Mouse (Mus musculus): ENCODE data around the gene Rab5c. TPM values are rescaled to one million over a fixed set of nuclear protein-coding genes. Genes with fewer than 3 reads are reported as not detected.

Gene Rab5c
- polyA plus RNA-seq, 1 experiment from 2014 or later = 47.1 TPM

GRCm38 (mm10) chr11:100716649-100717048 lies 21.4 kb downstream of the Rab5c start:
- Histone ChIP-seq H3K9me3 (ENCODE audit: low read length) (no peaks in the 10 kb centered on the region), H3K4me3 (ENCODE audit: low read length) (no peak overlapping the region), H3K4me1 (ENCODE audit: insufficient read depth, low read length) (peaks cover 29% of the 10 kb centered on the region), H3K27ac (ENCODE audit: low read length) (no peak overlapping the region), H3K27me3 (ENCODE audit: insufficient read depth, low read length) (no peaks in the 10 kb centered on the region), H3K9ac (replicated peaks; ENCODE audit: low read length) (no peak overlapping the region), H3K36me3 (ENCODE audit: insufficient read depth, low read length) (peaks cover 45% of the 10 kb centered on the region), H3K4me2 (replicated peaks; ENCODE audit: low read depth, low read length) (no peak overlapping the region)
- ATAC-seq (ENCODE audit: low FRiP score, low TSS enrichment) = no peak
- 90% methylated on average over 3 of the region's 3 CpGs for WGBS

GRCm38 (mm10) chr11:100714948-100715347 lies 23.1 kb downstream of the Rab5c start:
- no peak for ATAC-seq (ENCODE audit: low FRiP score, low TSS enrichment)
- H3K27me3 ChIP-seq (ENCODE audit: insufficient read depth, low read length) = no peaks in the 10 kb centered on the region
- no peaks in the 10 kb centered on the region for H3K9me3 ChIP-seq (ENCODE audit: low read length)
- no peak overlapping the region for H3K27ac ChIP-seq (ENCODE audit: low read length)
- H3K4me2 ChIP-seq (replicated peaks; ENCODE audit: low read depth, low read length) = no peak overlapping the region
- H3K9ac ChIP-seq (replicated peaks; ENCODE audit: low read length) = no peak overlapping the region
- peaks cover 31% of the 10 kb centered on the region for H3K4me1 ChIP-seq (ENCODE audit: insufficient read depth, low read length)
- H3K36me3 ChIP-seq (ENCODE audit: insufficient read depth, low read length) = peaks cover 45% of the 10 kb centered on the region
- WGBS = 89% methylated on average over 6 of the region's 6 CpGs
- no peak overlapping the region for H3K4me3 ChIP-seq (ENCODE audit: low read length)

GRCm38 (mm10) chr11:100714534-100714915 lies 23.5 kb downstream of the Rab5c start:
- peak; percentile 13; the same call in 1 of the 2 replicates for ATAC-seq (ENCODE audit: low FRiP score, low TSS enrichment)
- WGBS = 50% methylated on average over 6 of the region's 6 CpGs
- peak overlapping the region; percentile 58 for H3K9ac ChIP-seq (replicated peaks; ENCODE audit: low read length)

GRCm38 (mm10) chr11:100713735-100714533 lies 24.1 kb downstream of the Rab5c start, which contains the start of gene Hspb9:
Gene Hspb9 (plus strand): TSS chr11:100713850.
- ATAC-seq (ENCODE audit: low FRiP score, low TSS enrichment) = peak; percentile 8; the same call in 1 of the 2 replicates
- Histone ChIP-seq H3K4me2 (replicated peaks; ENCODE audit: low read depth, low read length) (peak within 1 kb of the TSS; percentile 55), H3K9me3 (ENCODE audit: low read length) (no peaks in the 10 kb centered on the region), H3K4me3 (ENCODE audit: low read length) (peak within 1 kb of the TSS; percentile 31), H3K9ac (replicated peaks; ENCODE audit: low read length) (peak within 1 kb of the TSS; percentile 58), H3K36me3 (ENCODE audit: insufficient read depth, low read length) (peaks cover 42% of the 10 kb centered on the region), H3K4me1 (ENCODE audit: insufficient read depth, low read length) (peaks cover 29% of the 10 kb centered on the region), H3K27ac (ENCODE audit: low read length) (peak within 1 kb of the TSS; percentile 48), H3K27me3 (ENCODE audit: insufficient read depth, low read length) (no peaks in the 10 kb centered on the region)
- 5% methylated on average over 38 of the region's 38 CpGs for WGBS

More at GRCm38 (mm10) chr11:100714534-100714915, 23.5 kb downstream of the Rab5c start:
- no peaks in the 10 kb centered on the region for H3K27me3 ChIP-seq (ENCODE audit: insufficient read depth, low read length)
- no peaks in the 10 kb centered on the region for H3K9me3 ChIP-seq (ENCODE audit: low read length)
- H3K4me3 ChIP-seq (ENCODE audit: low read length) = peak overlapping the region; percentile 31
- peaks cover 29% of the 10 kb centered on the region for H3K4me1 ChIP-seq (ENCODE audit: insufficient read depth, low read length)
- H3K36me3 ChIP-seq (ENCODE audit: insufficient read depth, low read length) = peaks cover 41% of the 10 kb centered on the region
- peak overlapping the region; percentile 55 for H3K4me2 ChIP-seq (replicated peaks; ENCODE audit: low read depth, low read length)
- no peak overlapping the region for H3K27ac ChIP-seq (ENCODE audit: low read length)

GRCm38 (mm10) chr11:100713174-100713573 lies 24.8 kb downstream of the Rab5c start:
- H3K4me3 ChIP-seq (ENCODE audit: low read length) = peak overlapping the region; percentile 31; the same call in 1 of the 2 replicates
- H3K36me3 ChIP-seq (ENCODE audit: insufficient read depth, low read length) = peaks cover 43% of the 10 kb centered on the region
- no peak for ATAC-seq (ENCODE audit: low FRiP score, low TSS enrichment)
- peak overlapping the region; percentile 58; the same call in 1 of the 2 replicates for H3K9ac ChIP-seq (replicated peaks; ENCODE audit: low read length)
- no peaks in the 10 kb centered on the region for H3K27me3 ChIP-seq (ENCODE audit: insufficient read depth, low read length)
- H3K4me1 ChIP-seq (ENCODE audit: insufficient read depth, low read length) = peaks cover 29% of the 10 kb centered on the region
- peak overlapping the region; percentile 55 for H3K4me2 ChIP-seq (replicated peaks; ENCODE audit: low read depth, low read length)
- 67% methylated on average over 4 of the region's 4 CpGs for WGBS
- no peaks in the 10 kb centered on the region for H3K9me3 ChIP-seq (ENCODE audit: low read length)
- peak overlapping the region; percentile 48 for H3K27ac ChIP-seq (ENCODE audit: low read length)

GRCm38 (mm10) chr11:100711783-100712615 lies 26.0 kb downstream of the Rab5c start, which contains the start of gene Kat2a:
Gene Kat2a (minus strand): TSS chr11:100712465.
- peak within 1 kb of the TSS; percentile 97 for H3K9ac ChIP-seq (replicated peaks; ENCODE audit: low read length)
- ATAC-seq (ENCODE audit: low FRiP score, low TSS enrichment) = peak; percentile 90
- peaks cover 29% of the 10 kb centered on the region for H3K4me1 ChIP-seq (ENCODE audit: insufficient read depth, low read length)
- H3K4me2 ChIP-seq (replicated peaks; ENCODE audit: low read depth, low read length) = peak within 1 kb of the TSS; percentile 55
- peak within 1 kb of the TSS; percentile 94 for H3K4me3 ChIP-seq (ENCODE audit: low read length)
- peaks cover 39% of the 10 kb centered on the region for H3K36me3 ChIP-seq (ENCODE audit: insufficient read depth, low read length)
- no peaks in the 10 kb centered on the region for H3K27me3 ChIP-seq (ENCODE audit: insufficient read depth, low read length)
- WGBS = 2% methylated on average over 48 of the region's 48 CpGs
- H3K9me3 ChIP-seq (ENCODE audit: low read length) = no peaks in the 10 kb centered on the region
- H3K27ac ChIP-seq (ENCODE audit: low read length) = peak within 1 kb of the TSS; percentile 83

GRCm38 (mm10) chr11:100710977-100711376 lies 27.0 kb downstream of the Rab5c start:
- Histone ChIP-seq H3K27ac (ENCODE audit: low read length) (no peak overlapping the region), H3K4me3 (ENCODE audit: low read length) (no peak overlapping the region), H3K4me1 (ENCODE audit: insufficient read depth, low read length) (peaks cover 29% of the 10 kb centered on the region), H3K36me3 (ENCODE audit: insufficient read depth, low read length) (peaks cover 39% of the 10 kb centered on the region), H3K9ac (replicated peaks; ENCODE audit: low read length) (no peak overlapping the region), H3K27me3 (ENCODE audit: insufficient read depth, low read length) (no peaks in the 10 kb centered on the region), H3K4me2 (replicated peaks; ENCODE audit: low read depth, low read length) (no peak overlapping the region), H3K9me3 (ENCODE audit: low read length) (no peaks in the 10 kb centered on the region)
- ATAC-seq (ENCODE audit: low FRiP score, low TSS enrichment) = no peak
- 89% methylated on average over 4 of the region's 4 CpGs for WGBS

- Histone ChIP-seq H3K36me3 (ENCODE audit: insufficient read depth, low read length) (peaks cover 40% of the 10 kb centered on the region), H3K9ac (replicated peaks; ENCODE audit: low read length) (no peak overlapping the region), H3K4me2 (replicated peaks; ENCODE audit: low read depth, low read length) (no peak overlapping the region), H3K27me3 (ENCODE audit: insufficient read depth, low read length) (no peaks in the 10 kb centered on the region), H3K27ac (ENCODE audit: low read length) (no peak overlapping the region), H3K4me3 (ENCODE audit: low read length) (no peak overlapping the region), H3K4me1 (ENCODE audit: insufficient read depth, low read length) (peaks cover 29% of the 10 kb centered on the region), H3K9me3 (ENCODE audit: low read length) (no peaks in the 10 kb centered on the region)
- ATAC-seq (ENCODE audit: low FRiP score, low TSS enrichment) = no peak
- WGBS = 82% methylated on average over 15 of the region's 15 CpGs
These were observed 27.5 kb downstream of the Rab5c start for GRCm38 (mm10) chr11:100710528-100710927.

- no peak for ATAC-seq (ENCODE audit: low FRiP score, low TSS enrichment)
- H3K9me3 ChIP-seq (ENCODE audit: low read length) = no peaks in the 10 kb centered on the region
- H3K27ac ChIP-seq (ENCODE audit: low read length) = no peak overlapping the region
- no peaks in the 10 kb centered on the region for H3K27me3 ChIP-seq (ENCODE audit: insufficient read depth, low read length)
- peaks cover 25% of the 10 kb centered on the region for H3K4me1 ChIP-seq (ENCODE audit: insufficient read depth, low read length)
- no peak overlapping the region for H3K9ac ChIP-seq (replicated peaks; ENCODE audit: low read length)
- 92% methylated on average over 9 of the region's 9 CpGs for WGBS
- H3K36me3 ChIP-seq (ENCODE audit: insufficient read depth, low read length) = peaks cover 38% of the 10 kb centered on the region
- H3K4me3 ChIP-seq (ENCODE audit: low read length) = no peak overlapping the region
- H3K4me2 ChIP-seq (replicated peaks; ENCODE audit: low read depth, low read length) = no peak overlapping the region
These were observed 28.7 kb downstream of the Rab5c start for GRCm38 (mm10) chr11:100709201-100709810.
